In genomic region chr2:180212255-180212654, GRCm38 (mm10) we compare ENCODE assay signal across 26 mouse cellular contexts. TPM values are rescaled to one million over a fixed set of nuclear protein-coding genes. Genes with fewer than 3 reads are reported as not detected.
DNase-seq lines count a peak whose midpoint lies in the region; ATAC-seq and TF ChIP-seq lines count a peak whose summit lies in the region.
"Had no signal": no experiment of that assay in that cellular context is flagged by ENCODE, and none has a peak within 500 bp of the region (broad histone marks: within the 10 kb centered on the region; RNA-seq: fewer than 3 reads in every experiment).

No protein-coding gene starts in this region.

- WGBS in lung, postnatal 0 days, result 84% methylated on average over 3 of the region's 3 CpGs
- WGBS in small intestine, adult 2 months, result 93% methylated on average over 3 of the region's 3 CpGs

- ATAC-seq in lung, postnatal 0 days, result no peak
- ATAC-seq: forebrain, embryonic 15.5 days; intestine, embryonic 16.5 days had no signal

- no peak overlapping the region for H3K9ac ChIP-seq in lung, postnatal 0 days (replicated peaks; ENCODE audit: low read depth)
- H3K9ac ChIP-seq: forebrain, embryonic 15.5 days; heart, embryonic 15.5 days; hindbrain, embryonic 15.5 days; kidney, embryonic 15.5 days; liver, embryonic 15.5 days; midbrain, embryonic 12.5 days; neural tube, embryonic 12.5 days had no signal

- intact Hi-C loops in gastrocnemius, adult 2 months (cut with DNase I), result no loop called here

- no peak overlapping the region for H3K27ac ChIP-seq in gastrocnemius, adult 2 months
- no peak overlapping the region for H3K27ac ChIP-seq in layer of hippocampus, adult 2 months
- H3K27ac ChIP-seq in lung, postnatal 0 days (ENCODE audit: low read length), result no peak overlapping the region
- no peak overlapping the region for H3K27ac ChIP-seq in small intestine, adult 2 months (ENCODE audit: insufficient read depth, low read depth, low read length)
- H3K27ac ChIP-seq: forebrain, embryonic 15.5 days; heart, embryonic 15.5 days; hindbrain, embryonic 15.5 days; kidney, embryonic 15.5 days; liver, embryonic 15.5 days; midbrain, embryonic 12.5 days; neural tube, embryonic 12.5 days had no signal

- no peak for TF ChIP-seq POLR2A in small intestine, adult 2 months (IDR thresholded peaks at IDR 0.05; ENCODE audit: low read depth, low read length)

- no peak for DNase-seq in gastrocnemius, adult 2 months
- DNase-seq in gastrocnemius, postnatal 25 days, result no peak
- DNase-seq in layer of hippocampus, adult 2 months (ENCODE audit: low spot score in 2 of 2), result no peak
- DNase-seq in layer of hippocampus, adult 9-10 months (ENCODE audit: low spot score), result no peak
- no peak for DNase-seq in lung, postnatal 0 days (ENCODE audit: low spot score)
- DNase-seq in lung, postnatal 4 days, result no peak
- no peak for DNase-seq in cerebellum, postnatal 4 days (ENCODE audit: low spot score in 2 of 2)
- DNase-seq: adrenal gland, postnatal 14 days; cerebellum, adult 2 months; cerebellum, postnatal 36 days; gastrocnemius, postnatal 14 days; heart, adult 18-20 months; heart, postnatal 4 days; lung, postnatal 14 days; right cerebral cortex, postnatal 14 days; spleen, adult 18-20 months; thymus, postnatal 14 days had no signal

- no peak overlapping the region for H3K4me3 ChIP-seq in gastrocnemius, adult 2 months
- no peak overlapping the region for H3K4me3 ChIP-seq in layer of hippocampus, adult 2 months
- no peak overlapping the region for H3K4me3 ChIP-seq in lung, postnatal 0 days (ENCODE audit: low read depth, low read length)
- no peak overlapping the region for H3K4me3 ChIP-seq in small intestine, adult 2 months (ENCODE audit: low read depth, low read length)
- H3K4me3 ChIP-seq: forebrain, embryonic 15.5 days; heart, embryonic 15.5 days; hindbrain, embryonic 15.5 days; kidney, embryonic 15.5 days; liver, embryonic 15.5 days; midbrain, embryonic 12.5 days; neural tube, embryonic 12.5 days had no signal

- no peak overlapping the region for H3K4me2 ChIP-seq in lung, postnatal 0 days (replicated peaks; ENCODE audit: low read depth, low read length)
- H3K4me2 ChIP-seq: forebrain, embryonic 15.5 days; heart, embryonic 15.5 days; hindbrain, embryonic 15.5 days; kidney, embryonic 15.5 days; liver, embryonic 15.5 days; midbrain, embryonic 12.5 days; neural tube, embryonic 12.5 days had no signal

- H3K36me3 ChIP-seq in lung, postnatal 0 days (ENCODE audit: insufficient read depth, low read length), result 0 out of 2 replicates have a peak, but pooled peaks cover 4% of the 10 kb centered on the region
- no peaks in the 10 kb centered on the region for H3K36me3 ChIP-seq in small intestine, adult 2 months (ENCODE audit: control insufficient read depth, insufficient read depth, low read length)
- H3K36me3 ChIP-seq: forebrain, embryonic 15.5 days; heart, embryonic 15.5 days; hindbrain, embryonic 15.5 days; liver, embryonic 15.5 days; midbrain, embryonic 12.5 days; neural tube, embryonic 12.5 days had no signal

- H3K27me3 ChIP-seq in lung, postnatal 0 days (replicated peaks; ENCODE audit: insufficient read depth, low read length), result no peaks in the 10 kb centered on the region
- H3K27me3 ChIP-seq in small intestine, adult 2 months (ENCODE audit: control insufficient read depth, insufficient read depth, low read length), result no peaks in the 10 kb centered on the region
- H3K27me3 ChIP-seq: forebrain, embryonic 15.5 days; heart, embryonic 15.5 days; hindbrain, embryonic 15.5 days; kidney, embryonic 15.5 days; liver, embryonic 15.5 days; midbrain, embryonic 12.5 days; neural tube, embryonic 12.5 days had no signal

- H3K4me1 ChIP-seq in lung, postnatal 0 days (ENCODE audit: insufficient read depth, low read depth, low read length), result peaks cover 33% of the 10 kb centered on the region
- H3K4me1 ChIP-seq in small intestine, adult 2 months (ENCODE audit: control insufficient read depth, insufficient read depth, insufficient read length, low read length), result peaks cover 12% of the 10 kb centered on the region
- H3K4me1 ChIP-seq: forebrain, embryonic 15.5 days; neural tube, embryonic 12.5 days had no signal

- peak; percentile 23 for TF ChIP-seq CTCF in gastrocnemius, adult 2 months (IDR thresholded peaks at IDR 0.05)
- TF ChIP-seq CTCF in layer of hippocampus, adult 2 months (conservative IDR thresholded peaks at IDR 0.05), result peak; percentile 54
- TF ChIP-seq CTCF in lung, postnatal 0 days (IDR thresholded peaks at IDR 0.05), result peak; percentile 46
- TF ChIP-seq CTCF in small intestine, adult 2 months (IDR thresholded peaks at IDR 0.05; ENCODE audit: extremely low read depth, insufficient read length, insufficient replicate concordance, low read depth, low read length), result peak; percentile 26; the same call in 1 of the 2 replicates

- H3K9me3 ChIP-seq in lung, postnatal 0 days (ENCODE audit: low read length), result no peaks in the 10 kb centered on the region
- H3K9me3 ChIP-seq: forebrain, embryonic 15.5 days; heart, embryonic 15.5 days; hindbrain, embryonic 15.5 days; kidney, embryonic 15.5 days; liver, embryonic 15.5 days; midbrain, embryonic 12.5 days; neural tube, embryonic 12.5 days had no signal

- TF ChIP-seq EP300 in lung, postnatal 0 days (IDR thresholded peaks at IDR 0.05), result no peak

RNA-seq across cellular contexts. Expression of gene Lama5, which starts 13.4 kb away (rescaled TPM):
- total RNA-seq in gastrocnemius, adult 2 months (2021), result 10 to 100 TPM; 10.5 to 14.8 TPM
- 10 to 100 TPM in 1 of 2 experiments, 1 to 10 TPM in 1; 8.0 to 10.0 TPM for total RNA-seq in gastrocnemius, postnatal 25 days (2021)
- 1 to 10 TPM; 6.9 to 8.9 TPM for total RNA-seq in layer of hippocampus, adult 2 months (2021)
- polyA plus RNA-seq in lung, postnatal 0 days (2015; fragmentation: Nextera tagmentation; extraction: Ambion mirVana), result 83.7 and 85.3 TPM in 2 replicates
- polyA plus RNA-seq in small intestine, adult 2 months (2012; rRNA removed), result 36.0 and 41.7 TPM in 2 replicates

RNA-seq across cellular contexts. Expression of gene Adrm1, which starts 41.0 kb away (rescaled TPM):
- 100 to 1,000 TPM in 1 of 2 experiments, 10 to 100 TPM in 1; 99.5 to 121 TPM for total RNA-seq in gastrocnemius, adult 2 months (2021)
- total RNA-seq in gastrocnemius, postnatal 25 days (2021), result 100 to 1,000 TPM in 1 of 2 experiments, 10 to 100 TPM in 1; 88.2 to 102 TPM
- total RNA-seq in layer of hippocampus, adult 2 months (2021), result 100 to 1,000 TPM; 105 to 108 TPM
- polyA plus RNA-seq in lung, postnatal 0 days (2015; fragmentation: Nextera tagmentation; extraction: Ambion mirVana), result 119 and 136 TPM in 2 replicates
- 103 and 148 TPM in 2 replicates for polyA plus RNA-seq in small intestine, adult 2 months (2012; rRNA removed)

RNA-seq across cellular contexts. Expression of gene Rps21, which starts 44.9 kb away (rescaled TPM):
- 100 to 1,000 TPM; 359 to 473 TPM for total RNA-seq in gastrocnemius, adult 2 months (2021)
- 100 to 1,000 TPM; 342 to 348 TPM for total RNA-seq in gastrocnemius, postnatal 25 days (2021)
- total RNA-seq in layer of hippocampus, adult 2 months (2021), result 100 to 1,000 TPM; 713 to 738 TPM
- polyA plus RNA-seq in lung, postnatal 0 days (2015; fragmentation: Nextera tagmentation; extraction: Ambion mirVana), result 418 and 453 TPM in 2 replicates
- 2,052 and 2,413 TPM in 2 replicates for polyA plus RNA-seq in small intestine, adult 2 months (2012; rRNA removed)
